Mouse (Mus musculus) testis, adult 2 months (tissue): ENCODE data around the gene Mov10. TPM values are rescaled to one million over a fixed set of nuclear protein-coding genes. Genes with fewer than 3 reads are reported as not detected.

Experiments used
- H3K27ac ChIP-seq: fragments of 200-500 bp; 2 replicates; pipeline ENCODE4 v1.5.1; 2012; ENCODE audit warnings: low read depth, low read length; ENCODE audit not compliant: control insufficient read depth, insufficient read depth
- H3K27me3 ChIP-seq: fragments of 200-500 bp; 2 replicates; pipeline ENCODE4 v1.6.1; 2012; ENCODE audit warnings: mild to moderate bottlenecking, low read length, moderate library complexity; ENCODE audit not compliant: control insufficient read depth, insufficient read depth
- H3K36me3 ChIP-seq: fragments of 200-500 bp; 2 replicates; pipeline ENCODE4 v1.6.1; 2012; ENCODE audit warnings: mild to moderate bottlenecking, low read length; ENCODE audit not compliant: control insufficient read depth, insufficient read depth
- H3K4me1 ChIP-seq: fragments of 200-500 bp; 2 replicates; pipeline ENCODE4 v1.6.1; 2012; ENCODE audit warnings: low read length; ENCODE audit not compliant: control insufficient read depth, insufficient read depth
- H3K4me3 ChIP-seq: fragments of 200-500 bp; 2 replicates; pipeline ENCODE4 v1.5.1; 2012; ENCODE audit warnings: low read depth, mild to moderate bottlenecking, low read length, moderate library complexity, mixed read lengths; ENCODE audit not compliant: control insufficient read depth
- CTCF ChIP-seq: fragments of 200-500 bp; IDR thresholded peaks from 2 replicates; pipeline ENCODE4 v1.5.1; 2012; ENCODE audit warnings: low read depth, mild to moderate bottlenecking, inconsistent platforms, low read length, moderate library complexity; ENCODE audit not compliant: control insufficient read depth, insufficient read depth, insufficient replicate concordance
- POLR2A ChIP-seq: fragments of 200-500 bp; IDR thresholded peaks from 2 replicates; pipeline ENCODE4 v1.6.1; 2012; ENCODE audit warnings: low read depth, mild to moderate bottlenecking, inconsistent platforms, low read length, moderate library complexity; ENCODE audit not compliant: control insufficient read depth
- polyA plus RNA-seq: library from polyadenylated mRNA; depleted of rRNA; stranded (reverse); fragments of >200 nt; gene quantifications from 2 replicates; pipeline ENCODE4 v1.2.3, GENCODE M21; 2012

Mov10 gene
- polyA plus RNA-seq, 1 experiment, result 8.7 TPM

- Histone ChIP-seq H3K27me3 (peaks cover 2% of the 10 kb centered on the region; the same call in 1 of the 2 replicates), H3K4me3 (no peak overlapping the region), H3K4me1 (peaks cover 21% of the 10 kb centered on the region), H3K36me3 (no peaks in the 10 kb centered on the region), H3K27ac (no peak overlapping the region)
- no peak for TF ChIP-seq CTCF
- no peak for TF ChIP-seq POLR2A
Measured at GRCm38 (mm10) chr3:104792360-104793270, 25.7 kb downstream of the Mov10 start.

DNA sequence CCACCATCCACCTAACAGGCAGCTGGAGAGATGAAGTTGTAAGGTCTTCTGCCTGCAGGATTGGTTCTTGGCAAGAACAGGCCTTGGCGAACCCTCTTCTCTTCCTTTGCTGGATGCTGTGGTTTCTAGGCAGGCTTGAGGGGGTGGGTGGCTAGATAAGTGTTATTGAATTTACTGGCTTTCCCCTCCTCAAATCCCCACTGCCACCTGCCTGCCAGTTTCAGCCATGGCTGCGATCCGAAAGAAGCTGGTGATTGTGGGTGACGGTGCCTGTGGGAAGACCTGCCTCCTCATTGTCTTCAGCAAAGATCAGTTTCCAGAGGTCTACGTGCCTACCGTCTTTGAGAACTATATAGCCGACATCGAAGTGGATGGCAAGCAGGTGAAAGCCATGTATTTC lies 26.7 kb downstream of the Mov10 start:
- TF ChIP-seq CTCF, result no peak
- TF ChIP-seq POLR2A, result no peak
- Histone ChIP-seq H3K27ac (no peak overlapping the region), H3K27me3 (peaks cover 2% of the 10 kb centered on the region; the same call in 1 of the 2 replicates), H3K36me3 (no peaks in the 10 kb centered on the region), H3K4me3 (no peak overlapping the region), H3K4me1 (peaks cover 17% of the 10 kb centered on the region)

DNA sequence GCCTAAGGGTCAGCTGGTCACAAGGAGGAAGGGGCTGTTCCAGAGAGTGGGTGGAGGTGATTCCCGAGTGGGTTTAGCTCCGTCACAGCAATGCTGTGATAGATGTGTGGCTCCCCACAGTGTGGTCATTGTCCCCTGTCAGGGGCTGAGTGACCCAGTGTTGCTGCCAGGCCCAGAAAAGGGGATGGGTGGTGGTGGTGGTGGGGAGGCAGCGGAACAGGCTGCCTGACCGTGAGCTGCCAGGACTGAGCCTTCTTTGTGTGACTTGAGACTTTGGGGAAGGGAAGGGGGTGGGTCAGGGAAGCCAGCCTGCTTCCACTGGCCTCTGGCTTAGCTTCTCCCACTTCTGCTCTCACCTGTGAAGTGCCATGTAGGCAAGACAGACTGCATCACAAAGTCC lies 27.3 kb downstream of the Mov10 start:
- Histone ChIP-seq H3K27me3 (peaks cover 2% of the 10 kb centered on the region; the same call in 1 of the 2 replicates), H3K36me3 (no peaks in the 10 kb centered on the region), H3K4me3 (no peak overlapping the region), H3K4me1 (peaks cover 16% of the 10 kb centered on the region), H3K27ac (no peak overlapping the region)
- TF ChIP-seq POLR2A (no peak), CTCF (no peak)

DNA sequence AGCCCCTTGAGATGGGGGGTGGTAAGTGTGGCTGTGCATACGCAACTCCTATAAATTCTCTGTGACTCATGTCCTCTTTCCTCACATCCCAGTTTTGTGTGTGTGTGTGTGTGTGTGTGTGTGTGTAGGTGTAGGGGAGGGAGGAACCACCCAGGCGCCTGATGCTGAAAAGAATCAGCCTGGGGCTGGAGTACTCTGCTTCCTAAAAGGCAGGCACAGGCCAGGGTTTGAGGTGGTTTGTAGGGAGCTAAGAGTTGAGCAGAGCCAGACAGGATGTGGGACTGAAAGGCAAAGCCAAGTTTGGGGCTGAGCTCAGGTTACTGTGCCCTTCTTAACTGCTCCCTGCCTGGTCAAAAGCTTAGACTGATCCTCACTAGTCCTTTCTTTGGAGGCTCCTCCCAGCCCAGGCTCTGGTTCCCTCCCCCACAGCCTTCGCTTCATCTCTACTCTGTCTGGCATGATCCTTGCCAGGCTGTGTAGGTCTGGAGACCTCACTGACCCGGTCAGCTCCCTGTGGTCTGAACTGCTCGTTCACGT lies 27.9 kb downstream of the Mov10 start:
- Histone ChIP-seq H3K4me1 (peaks cover 16% of the 10 kb centered on the region), H3K4me3 (no peak overlapping the region), H3K27ac (no peak overlapping the region), H3K36me3 (no peaks in the 10 kb centered on the region), H3K27me3 (peaks cover 2% of the 10 kb centered on the region; the same call in 1 of the 2 replicates)
- no peak for TF ChIP-seq POLR2A
- no peak for TF ChIP-seq CTCF

DNA sequence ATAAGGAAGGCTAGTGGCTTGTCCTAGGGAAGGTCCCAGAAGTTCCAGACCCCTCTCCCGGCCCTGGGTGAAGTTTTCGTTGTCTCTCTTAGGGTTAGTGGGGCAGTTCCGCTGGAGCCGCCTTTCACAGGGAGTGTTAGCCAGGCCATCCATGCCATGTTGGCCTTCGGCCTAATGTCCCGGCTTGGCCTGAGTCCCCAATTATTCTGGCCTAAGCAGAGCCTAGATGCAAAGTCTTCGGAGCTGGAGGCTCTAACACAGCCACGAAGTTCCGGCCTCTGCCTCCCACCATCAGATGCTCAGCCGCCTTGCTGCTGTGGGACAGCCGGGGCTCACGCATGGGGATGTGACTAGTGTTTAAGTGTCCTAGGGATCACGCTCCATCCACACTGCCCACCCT lies 28.5 kb downstream of the Mov10 start:
- Histone ChIP-seq H3K4me1 (peaks cover 16% of the 10 kb centered on the region), H3K27me3 (peaks cover 2% of the 10 kb centered on the region; the same call in 1 of the 2 replicates), H3K27ac (no peak overlapping the region), H3K4me3 (peak overlapping the region; percentile 83), H3K36me3 (no peaks in the 10 kb centered on the region)
- no peak for TF ChIP-seq CTCF
- no peak for TF ChIP-seq POLR2A

- TF ChIP-seq CTCF, result no peak
- TF ChIP-seq POLR2A, result no peak
- H3K4me3 ChIP-seq, result peak overlapping the region; percentile 83
- H3K27me3 ChIP-seq, result peaks cover 2% of the 10 kb centered on the region; the same call in 1 of the 2 replicates
- H3K4me1 ChIP-seq, result peaks cover 16% of the 10 kb centered on the region
- 0 out of 2 replicates have a peak overlapping the region, but pooled peaks have one; percentile 5 for H3K27ac ChIP-seq
- no peaks in the 10 kb centered on the region for H3K36me3 ChIP-seq
Measured at GRCm38 (mm10) chr3:104789312-104789605, 29.1 kb downstream of the Mov10 start.

DNA sequence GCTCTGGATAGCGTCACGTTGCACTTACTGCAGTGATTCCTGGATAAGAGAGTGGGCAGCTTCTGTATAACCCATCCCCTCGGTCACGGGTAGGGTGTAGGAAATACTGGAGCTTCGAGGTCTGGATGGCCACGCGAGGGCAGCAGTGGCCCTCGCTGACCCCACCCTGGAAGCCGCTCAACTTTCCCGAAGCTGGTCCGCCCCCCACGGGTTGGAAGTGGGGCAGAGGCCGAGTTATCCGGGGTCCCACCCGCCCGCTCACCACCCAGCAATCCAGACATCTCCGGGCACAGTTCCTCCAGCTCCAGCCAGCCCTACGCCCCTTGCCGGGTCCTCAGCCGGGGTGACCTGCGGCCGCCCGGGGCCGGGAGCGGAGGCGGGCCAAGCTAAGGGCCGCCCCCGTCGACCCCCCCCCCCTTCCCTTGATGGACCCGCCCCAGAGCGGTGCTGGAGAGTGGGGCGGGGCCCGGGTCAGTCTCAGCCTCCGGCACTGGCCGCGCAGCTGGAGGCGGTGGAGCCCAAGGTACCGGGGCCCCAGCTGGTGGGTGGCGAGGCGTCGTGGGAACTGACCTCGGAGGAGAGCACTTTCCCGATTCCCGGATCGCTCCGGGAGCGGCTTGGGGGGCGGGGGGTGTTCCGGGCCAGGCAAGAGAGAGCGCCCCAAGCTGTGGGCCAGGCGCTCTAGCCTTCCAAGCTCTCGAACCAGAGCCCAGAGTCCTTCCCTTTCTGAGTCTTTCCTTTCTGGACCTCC lies 29.6 kb downstream of the Mov10 start:
- no peaks in the 10 kb centered on the region for H3K36me3 ChIP-seq
- no peak overlapping the region for H3K27ac ChIP-seq
- peaks cover 2% of the 10 kb centered on the region; the same call in 1 of the 2 replicates for H3K27me3 ChIP-seq
- peak; percentile 52; the same call in 1 of the 2 replicates for TF ChIP-seq CTCF
- no peak for TF ChIP-seq POLR2A
- peak overlapping the region; percentile 83 for H3K4me3 ChIP-seq
- peaks cover 16% of the 10 kb centered on the region for H3K4me1 ChIP-seq
